Mouse (Mus musculus) forebrain, embryonic 12.5 days (tissue): ENCODE data around the gene Cpne1. TPM values are rescaled to one million over a fixed set of nuclear protein-coding genes. Genes with fewer than 3 reads are reported as not detected.

Source experiments
- ATAC-seq: fragments of 200-750 bp; cut with Nextera tagmentation; 2 replicates; pipeline ENCODE4 v1.8.0; 2017; ENCODE audit warnings: moderate TSS enrichment; ENCODE audit not compliant: low FRiP score
- H3K27ac ChIP-seq: fragments of 300-500 bp; sonication (generic); 2 replicates; pipeline ENCODE4 v1.5.1; 2016; ENCODE audit warnings: mild to moderate bottlenecking
- H3K27me3 ChIP-seq: fragments of 300-500 bp; sonication (generic); 2 replicates; pipeline ENCODE4 v1.6.1; 2016; ENCODE audit warnings: mild to moderate bottlenecking
- H3K36me3 ChIP-seq: fragments of 300-500 bp; sonication (generic); replicated peaks from 2 replicates; pipeline ENCODE4 v1.6.1; 2016; ENCODE audit warnings: mild to moderate bottlenecking
- H3K4me1 ChIP-seq: fragments of 300-500 bp; sonication (generic); 2 replicates; pipeline ENCODE4 v1.6.1; 2016
- H3K4me2 ChIP-seq: fragments of 300-500 bp; sonication (generic); 2 replicates; pipeline ENCODE4 v1.6.1; 2016; ENCODE audit warnings: mild to moderate bottlenecking, moderate library complexity
- H3K4me3 ChIP-seq: fragments of 300-500 bp; sonication (generic); replicated peaks from 2 replicates; pipeline ENCODE4 v1.5.1; 2016; ENCODE audit warnings: mild to moderate bottlenecking
- H3K9ac ChIP-seq: fragments of 300-500 bp; sonication (generic); 2 replicates; pipeline ENCODE4 v1.6.1; 2016; ENCODE audit warnings: mild to moderate bottlenecking
- H3K9me3 ChIP-seq: fragments of 300-500 bp; sonication (generic); 2 replicates; pipeline ENCODE4 v1.6.1; 2016
- WGBS: fragments of 180-500 bp; shearing (Covaris S2); methylation state at CpG from one replicate; pipeline ENCODE4 v1.1.7; 2016; 5-methylcytosine and 5-hydroxymethylcytosine counted together
- polyA plus RNA-seq: library from polyadenylated mRNA; unstranded; fragments of >200 nt; fragmentation: Nextera tagmentation; extraction: Ambion mirVana; gene quantifications from 2 replicates; pipeline ENCODE4 v1.2.1, GENCODE M21; 2016

The Cpne1 gene
- polyA plus RNA-seq, 1 experiment from 2014 or later = 56.6 TPM

GRCm38 (mm10) chr2:156077461-156077860 lies 34.3 kb downstream of the Cpne1 start:
- H3K9me3 ChIP-seq = no peaks in the 10 kb centered on the region
- no peak overlapping the region for H3K4me3 ChIP-seq
- H3K27ac ChIP-seq = no peak overlapping the region
- H3K4me2 ChIP-seq = no peak overlapping the region
- H3K27me3 ChIP-seq = no peaks in the 10 kb centered on the region
- WGBS = 91% methylated on average over 7 of the region's 7 CpGs
- H3K4me1 ChIP-seq = peaks cover 11% of the 10 kb centered on the region; the same call in 1 of the 2 replicates
- ATAC-seq = no peak
- peaks cover 69% of the 10 kb centered on the region for H3K36me3 ChIP-seq
- H3K9ac ChIP-seq = no peak overlapping the region

- Histone ChIP-seq H3K27me3 (no peaks in the 10 kb centered on the region), H3K9ac (no peak overlapping the region), H3K4me2 (no peak overlapping the region), H3K4me1 (no peaks in the 10 kb centered on the region), H3K27ac (no peak overlapping the region), H3K4me3 (no peak overlapping the region), H3K36me3 (peaks cover 98% of the 10 kb centered on the region), H3K9me3 (no peaks in the 10 kb centered on the region)
- 96% methylated on average over 15 of the region's 15 CpGs for WGBS
- ATAC-seq = no peak
Measured at GRCm38 (mm10) chr2:156073725-156074124, 38.0 kb downstream of the Cpne1 start.

GRCm38 (mm10) chr2:156071236-156071635 lies 40.5 kb downstream of the Cpne1 start:
- Histone ChIP-seq H3K9ac (no peak overlapping the region), H3K36me3 (peaks cover 85% of the 10 kb centered on the region), H3K4me2 (no peak overlapping the region), H3K4me1 (peaks cover 4% of the 10 kb centered on the region), H3K27ac (no peak overlapping the region), H3K4me3 (no peak overlapping the region), H3K27me3 (no peaks in the 10 kb centered on the region), H3K9me3 (no peaks in the 10 kb centered on the region)
- WGBS = 96% methylated on average over 10 of the region's 10 CpGs
- no peak for ATAC-seq

- Histone ChIP-seq H3K9ac (no peak overlapping the region), H3K4me1 (peaks cover 10% of the 10 kb centered on the region), H3K9me3 (no peaks in the 10 kb centered on the region), H3K4me3 (no peak overlapping the region), H3K4me2 (no peak overlapping the region), H3K36me3 (peaks cover 52% of the 10 kb centered on the region), H3K27me3 (no peaks in the 10 kb centered on the region), H3K27ac (no peak overlapping the region)
- 92% methylated on average over 10 of the region's 10 CpGs for WGBS
- ATAC-seq = no peak
Measured at GRCm38 (mm10) chr2:156067916-156068315, 43.8 kb downstream of the Cpne1 start.

GRCm38 (mm10) chr2:156066126-156066525 lies 45.6 kb downstream of the Cpne1 start:
- H3K4me3 ChIP-seq = peak overlapping the region; percentile 68
- H3K27ac ChIP-seq = no peak overlapping the region
- H3K4me2 ChIP-seq = peak overlapping the region; percentile 88
- no peaks in the 10 kb centered on the region for H3K9me3 ChIP-seq
- H3K4me1 ChIP-seq = peaks cover 10% of the 10 kb centered on the region
- no peak; the same call in 1 of the 2 replicates for ATAC-seq
- WGBS = 35% methylated on average over 10 of the region's 10 CpGs
- peaks cover 36% of the 10 kb centered on the region for H3K36me3 ChIP-seq
- peak overlapping the region; percentile 76; the same call in 1 of the 2 replicates for H3K9ac ChIP-seq
- no peaks in the 10 kb centered on the region for H3K27me3 ChIP-seq

GRCm38 (mm10) chr2:156065099-156066041 lies 46.4 kb downstream of the Cpne1 start, which contains the start of gene Spag4:
Gene Spag4, plus strand, starts transcription at chr2:156065175.
- Histone ChIP-seq H3K27ac (peak within 1 kb of the TSS; percentile 70), H3K4me3 (peak within 1 kb of the TSS; percentile 68), H3K9me3 (no peaks in the 10 kb centered on the region), H3K4me2 (peak within 1 kb of the TSS; percentile 88), H3K36me3 (peaks cover 29% of the 10 kb centered on the region), H3K9ac (peak within 1 kb of the TSS; percentile 76), H3K27me3 (no peaks in the 10 kb centered on the region), H3K4me1 (peaks cover 10% of the 10 kb centered on the region)
- WGBS = under 1% methylated on average over 73 of the region's 81 CpGs
- peak; percentile 89 for ATAC-seq

- no peak for ATAC-seq
- Histone ChIP-seq H3K36me3 (no peaks in the 10 kb centered on the region), H3K27ac (no peak within 1 kb of the TSS), H3K4me1 (no peaks in the 10 kb centered on the region), H3K4me2 (no peak within 1 kb of the TSS), H3K4me3 (no peak within 1 kb of the TSS), H3K27me3 (peaks cover 10% of the 10 kb centered on the region), H3K9me3 (no peaks in the 10 kb centered on the region), H3K9ac (no peak within 1 kb of the TSS)
- WGBS = 87% methylated on average over 9 of the region's 9 CpGs
Measured at GRCm38 (mm10) chr2:156052816-156053215, 58.9 kb downstream of the Cpne1 start, which contains the start of gene Fer1l4. Gene Fer1l4, minus strand, starts transcription at chr2:156052947.

- Histone ChIP-seq H3K27ac (no peak overlapping the region), H3K9ac (no peak overlapping the region), H3K4me2 (peak overlapping the region; percentile 8), H3K4me3 (no peak overlapping the region), H3K36me3 (no peaks in the 10 kb centered on the region), H3K27me3 (peaks cover 20% of the 10 kb centered on the region), H3K4me1 (no peaks in the 10 kb centered on the region), H3K9me3 (no peaks in the 10 kb centered on the region)
- ATAC-seq = no peak
- WGBS = 5% methylated on average over 19 of the region's 19 CpGs
Measured at GRCm38 (mm10) chr2:156047929-156048328, 63.8 kb downstream of the Cpne1 start.

- H3K4me1 ChIP-seq = no peaks in the 10 kb centered on the region
- no peak overlapping the region for H3K27ac ChIP-seq
- no peak overlapping the region for H3K9ac ChIP-seq
- H3K36me3 ChIP-seq = no peaks in the 10 kb centered on the region
- no peak for ATAC-seq
- peaks cover 11% of the 10 kb centered on the region for H3K27me3 ChIP-seq
- no peak overlapping the region for H3K4me3 ChIP-seq
- H3K4me2 ChIP-seq = no peak overlapping the region
- WGBS = 79% methylated on average over 8 of the region's 8 CpGs
- no peaks in the 10 kb centered on the region for H3K9me3 ChIP-seq
Measured at GRCm38 (mm10) chr2:156042903-156043302, 68.9 kb downstream of the Cpne1 start.

GRCm38 (mm10) chr2:156039390-156039789 lies 72.4 kb downstream of the Cpne1 start:
- WGBS = 97% methylated on average over 3 of the region's 3 CpGs
- H3K27ac ChIP-seq = no peak overlapping the region
- ATAC-seq = no peak

GRCm38 (mm10) chr2:156025482-156025881 lies 86.3 kb downstream of the Cpne1 start:
- no peak overlapping the region for H3K27ac ChIP-seq
- no peak for ATAC-seq
- H3K4me2 ChIP-seq = no peak overlapping the region
- H3K36me3 ChIP-seq = 0 out of 2 replicates have a peak, but pooled peaks cover under 1% of the 10 kb centered on the region
- H3K4me1 ChIP-seq = no peaks in the 10 kb centered on the region
- no peaks in the 10 kb centered on the region for H3K27me3 ChIP-seq
- H3K9me3 ChIP-seq = no peaks in the 10 kb centered on the region
- no peak overlapping the region for H3K9ac ChIP-seq
- H3K4me3 ChIP-seq = no peak overlapping the region

More at GRCm38 (mm10) chr2:156039390-156039789, 72.4 kb downstream of the Cpne1 start:
- no peak overlapping the region for H3K4me2 ChIP-seq
- no peaks in the 10 kb centered on the region for H3K9me3 ChIP-seq
- H3K9ac ChIP-seq = no peak overlapping the region
- no peaks in the 10 kb centered on the region for H3K4me1 ChIP-seq
- H3K27me3 ChIP-seq = no peaks in the 10 kb centered on the region
- no peak overlapping the region for H3K4me3 ChIP-seq
- H3K36me3 ChIP-seq = no peaks in the 10 kb centered on the region
